Comparison of ENCODE assay signal across 19 mouse cellular contexts in genomic region chr10:94916610-94917009, GRCm38 (mm10). TPM values are rescaled to one million over a fixed set of nuclear protein-coding genes. Genes with fewer than 3 reads are reported as not detected.
"Had no signal": no experiment of that assay in that cellular context is flagged by ENCODE, and none has a peak within 500 bp of the region (broad histone marks: within the 10 kb centered on the region; RNA-seq: fewer than 3 reads in every experiment).

No protein-coding gene starts in this region.

- DNase-seq: kidney, adult 11 months; kidney, adult 8-10 months; kidney, postnatal 10 days; kidney, postnatal 36 days; layer of hippocampus, postnatal 36 days; lung, embryonic 14.5 days; thymus, adult 2 months; thymus, postnatal 14 days had no signal

- H3K27ac ChIP-seq: intestine, embryonic 15.5 days; limb, embryonic 10.5 days; limb, embryonic 13.5 days; midbrain, embryonic 12.5 days; neural tube, embryonic 13.5 days; stomach, postnatal 0 days had no signal

- H3K9me3 ChIP-seq: intestine, embryonic 15.5 days; kidney, embryonic 15.5 days; limb, embryonic 10.5 days; limb, embryonic 13.5 days; megakaryocyte, embryonic 14.5 days; midbrain, embryonic 12.5 days; neural tube, embryonic 13.5 days had no signal

- H3K4me1 ChIP-seq: intestine, embryonic 15.5 days had no signal

- H3K4me2 ChIP-seq: intestine, embryonic 15.5 days; kidney, embryonic 15.5 days; limb, embryonic 13.5 days; lung, embryonic 14.5 days; midbrain, embryonic 12.5 days; neural tube, embryonic 13.5 days had no signal

- H3K4me3 ChIP-seq: intestine, embryonic 15.5 days; kidney, embryonic 15.5 days; limb, embryonic 10.5 days; limb, embryonic 13.5 days; midbrain, embryonic 12.5 days; myocyte; neural tube, embryonic 13.5 days had no signal

- H3K36me3 ChIP-seq: intestine, embryonic 15.5 days; kidney, embryonic 15.5 days; limb, embryonic 10.5 days; limb, embryonic 13.5 days had no signal

- ATAC-seq: intestine, embryonic 15.5 days; lung, postnatal 0 days; midbrain, embryonic 16.5 days had no signal

- H3K9ac ChIP-seq: intestine, embryonic 15.5 days; kidney, embryonic 15.5 days; limb, embryonic 13.5 days; lung, embryonic 14.5 days; midbrain, embryonic 12.5 days; neural tube, embryonic 13.5 days had no signal

- H3K27me3 ChIP-seq: intestine, embryonic 15.5 days; kidney, embryonic 15.5 days; limb, embryonic 13.5 days; megakaryocyte, embryonic 14.5 days; midbrain, embryonic 12.5 days; neural tube, embryonic 13.5 days had no signal

RNA-seq across cellular contexts. Expression of gene Plxnc1, which starts 28.0 kb away (rescaled TPM):
- polyA plus RNA-seq: myocyte had no signal
